Mouse (Mus musculus) c-Kit-positive CD71-negative TER-119-negative erythroid progenitor cells, embryonic 14.5 days (primary cell): ENCODE data around the gene Emilin2.
A peak's percentile ranks its signal among the peaks of the same experiment; 100 is the strongest.

Source experiments
- DNase-seq: peaks from one replicate; pipeline ENCODE4 v3.0.0-alpha.2; 2013; ENCODE audit warnings: low read depth

Gene Emilin2

DNA sequence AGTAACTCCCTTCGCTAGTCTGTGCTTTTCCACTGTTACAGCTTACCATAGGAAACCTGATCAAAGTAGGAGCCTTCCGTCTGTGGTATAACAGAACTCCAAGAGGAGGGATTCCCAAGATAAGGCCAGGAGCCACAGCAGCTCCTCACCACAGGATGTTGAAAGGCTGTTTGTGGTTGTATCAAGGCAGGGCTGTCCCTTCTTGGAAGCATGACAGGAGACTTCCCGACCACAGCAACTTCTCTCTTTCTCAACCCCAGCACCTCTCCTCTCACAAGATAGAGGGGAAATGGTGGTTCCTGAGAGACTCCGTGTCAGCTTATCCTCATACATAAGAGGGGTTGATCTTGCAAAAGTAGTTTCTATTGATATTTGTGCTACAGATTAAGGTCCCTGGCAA, 47.0 kb downstream of the Emilin2 start:
- DNase-seq, result no peak

DNA sequence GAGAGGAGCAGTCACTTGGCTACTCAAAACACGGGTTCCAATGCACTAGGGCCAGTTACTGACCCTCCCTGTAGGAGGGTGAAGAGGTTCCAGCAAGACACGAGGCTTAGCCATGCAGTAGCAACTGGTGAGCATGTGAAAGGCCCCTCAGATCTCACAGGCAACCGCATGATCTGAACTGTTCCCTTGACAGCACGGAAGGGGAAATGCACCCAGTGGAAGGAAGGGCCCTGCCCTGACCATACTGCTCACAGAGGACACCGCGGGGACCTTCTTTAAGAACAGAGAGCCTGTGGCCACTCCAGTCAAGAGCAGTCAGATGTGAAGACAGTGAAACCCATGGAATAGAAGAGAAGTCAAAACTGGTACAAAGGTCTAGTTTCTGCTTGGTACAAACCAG, 48.6 kb downstream of the Emilin2 start:
- no peak for DNase-seq

- no peak for DNase-seq
These were observed 51.1 kb downstream of the Emilin2 start for GRCm38 (mm10) chr17:71260658-71261057.

GRCm38 (mm10) chr17:71259727-71260126, 52.1 kb downstream of the Emilin2 start:
- no peak for DNase-seq

DNA sequence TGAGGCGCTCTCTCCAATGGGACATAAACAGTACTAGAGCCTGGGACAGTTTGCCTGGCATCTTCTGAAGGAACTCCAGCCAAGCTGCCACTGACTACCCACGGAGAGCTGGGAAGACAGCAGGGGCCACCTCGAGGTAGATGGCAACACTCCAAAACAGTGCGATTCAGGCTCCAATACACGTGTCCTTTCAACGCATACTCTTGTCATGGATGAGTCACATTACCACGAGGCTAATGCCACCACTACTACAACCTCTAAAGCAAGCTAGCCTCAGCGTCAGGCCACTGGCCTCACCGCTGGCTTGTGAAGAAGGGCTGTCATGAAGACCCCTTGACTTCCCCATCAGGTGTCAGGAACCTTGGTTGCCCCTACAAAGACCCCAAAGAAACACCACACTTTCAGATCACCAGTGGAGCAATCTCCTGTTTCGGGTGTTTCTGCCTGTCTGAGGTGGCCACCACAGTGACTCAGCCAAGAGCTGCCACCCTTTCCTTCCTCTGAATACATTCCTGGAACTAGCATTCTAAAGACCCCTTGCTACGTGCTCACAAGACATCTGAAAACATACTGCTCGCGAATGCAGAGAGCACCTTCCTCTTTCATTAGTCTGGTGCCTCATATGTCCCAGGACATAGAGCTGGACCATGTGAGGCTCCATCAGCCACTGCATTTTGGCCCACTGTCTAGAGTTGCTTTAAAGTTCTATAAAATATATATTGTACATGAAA, 54.8 kb downstream of the Emilin2 start:
- DNase-seq, result peak; percentile 57

DNA sequence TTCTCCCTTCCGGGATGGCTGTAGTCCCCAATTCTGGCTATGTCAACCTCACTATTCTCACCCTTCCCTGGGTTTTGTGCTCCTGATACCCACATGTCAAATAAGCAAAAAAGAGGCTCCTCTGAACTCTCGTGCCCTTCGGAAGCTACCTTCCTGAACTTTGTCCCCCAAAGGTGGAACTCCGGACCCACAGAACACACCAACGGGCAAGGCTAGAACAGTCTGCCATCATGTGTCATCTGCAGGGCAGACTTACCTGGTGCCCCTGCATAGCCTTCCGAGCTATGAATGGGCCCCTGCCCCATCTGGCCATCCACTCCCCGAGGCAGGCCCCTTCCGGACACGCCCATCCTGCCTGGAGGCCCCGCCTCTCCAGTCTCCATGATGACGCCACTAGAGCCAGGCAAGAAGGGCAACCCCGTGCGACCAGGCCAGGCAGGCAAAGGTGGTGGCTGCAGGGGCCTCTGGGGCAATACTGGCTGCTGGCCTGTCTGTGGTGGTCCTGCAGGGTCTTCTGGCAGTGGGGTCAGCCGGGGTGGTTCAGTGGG, 55.6 kb downstream of the Emilin2 start:
- DNase-seq, result no peak

DNA sequence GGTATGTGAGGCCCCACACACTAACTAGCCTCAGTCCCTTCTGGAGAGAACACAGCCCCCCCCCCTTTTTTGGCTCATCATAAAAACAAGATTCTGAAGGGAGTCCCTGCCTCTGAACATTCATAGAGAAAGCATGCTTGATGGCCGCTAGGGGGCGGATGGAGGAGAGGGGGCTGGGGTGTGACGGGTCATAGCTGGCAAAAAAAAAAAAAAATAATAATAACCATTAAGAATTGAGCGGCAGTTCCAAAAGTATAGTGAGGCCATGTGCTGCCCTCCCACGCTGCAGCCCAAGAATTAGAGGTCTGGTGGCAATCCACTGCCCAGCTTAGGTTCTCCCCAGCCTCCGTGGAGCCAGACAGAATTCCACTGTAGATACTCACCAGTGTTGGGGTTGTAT, 57.0 kb downstream of the Emilin2 start:
- DNase-seq, result no peak

GRCm38 (mm10) chr17:71254106-71254505, 57.7 kb downstream of the Emilin2 start:
- DNase-seq, result no peak

DNA sequence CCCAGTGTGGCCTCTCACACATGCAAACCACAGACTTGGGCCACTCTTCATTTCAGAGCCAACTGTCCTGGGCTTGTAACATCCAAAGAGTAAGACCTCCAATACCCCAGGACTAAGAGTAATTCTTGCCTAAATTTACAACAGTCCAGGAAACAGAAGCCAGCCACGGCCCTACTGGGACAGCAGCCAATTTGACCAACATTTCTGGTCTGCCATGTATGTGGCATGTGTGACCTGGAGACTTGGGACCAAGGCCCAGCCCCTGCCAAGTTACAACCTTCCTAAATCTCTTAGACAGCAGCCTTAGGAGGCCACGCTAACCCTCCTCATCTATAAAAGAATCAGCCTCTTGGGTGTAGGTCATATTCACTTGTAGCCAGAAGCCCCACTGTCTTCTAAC, 58.4 kb downstream of the Emilin2 start:
- DNase-seq, result no peak

GRCm38 (mm10) chr17:71252101-71252500, 59.7 kb downstream of the Emilin2 start:
- DNase-seq, result no peak

DNA sequence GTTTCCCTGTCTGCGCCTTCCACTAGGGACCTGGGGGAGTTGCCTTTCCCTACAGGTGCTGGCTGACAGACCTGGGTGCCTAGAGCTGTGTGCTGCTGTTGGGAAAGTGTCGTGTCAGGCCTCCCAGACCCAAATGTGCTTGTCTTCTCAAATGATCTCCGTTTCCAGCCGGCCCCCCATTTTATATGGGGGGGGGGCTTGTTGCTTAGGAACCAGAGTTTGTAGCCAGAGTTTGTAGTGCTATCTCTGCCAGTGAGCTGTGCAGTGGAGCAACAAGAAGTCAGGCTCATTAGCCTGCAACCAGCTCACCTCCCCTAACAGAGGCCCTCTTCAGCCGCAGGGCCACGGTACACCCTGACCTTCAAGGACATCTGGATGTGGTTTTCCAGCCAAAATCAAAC, 60.2 kb downstream of the Emilin2 start:
- DNase-seq, result no peak

GRCm38 (mm10) chr17:71250819-71251600, 60.8 kb downstream of the Emilin2 start:
- no peak for DNase-seq

DNA sequence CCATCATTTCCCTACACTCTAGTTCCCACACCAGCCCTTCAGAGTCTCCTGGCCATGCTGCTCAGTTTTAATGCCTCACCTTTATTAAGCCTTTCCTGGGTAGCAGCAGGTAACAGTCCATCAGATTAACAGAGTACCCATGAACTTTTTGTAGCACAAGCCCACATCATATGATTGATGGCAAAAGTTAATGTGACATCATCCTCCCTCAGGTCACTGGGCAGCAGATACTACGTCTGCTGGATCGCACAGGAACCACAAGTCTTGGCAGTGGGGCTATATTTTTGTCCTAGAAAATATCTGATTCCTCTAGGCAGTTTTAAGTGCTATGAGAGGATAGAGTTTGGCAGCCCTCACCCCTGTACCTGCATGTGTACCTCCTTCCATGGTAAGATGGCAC, 61.7 kb downstream of the Emilin2 start:
- DNase-seq, result no peak

- DNase-seq, result no peak
These were observed 62.8 kb downstream of the Emilin2 start for GRCm38 (mm10) chr17:71248963-71249362.

- DNase-seq, result no peak
These were observed 65.8 kb downstream of the Emilin2 start for GRCm38 (mm10) chr17:71246022-71246421.

- DNase-seq, result no peak
These were observed 66.6 kb downstream of the Emilin2 start for GRCm38 (mm10) chr17:71245133-71245532.

- no peak for DNase-seq
These were observed 69.1 kb downstream of the Emilin2 start for GRCm38 (mm10) chr17:71242666-71243065.

DNA sequence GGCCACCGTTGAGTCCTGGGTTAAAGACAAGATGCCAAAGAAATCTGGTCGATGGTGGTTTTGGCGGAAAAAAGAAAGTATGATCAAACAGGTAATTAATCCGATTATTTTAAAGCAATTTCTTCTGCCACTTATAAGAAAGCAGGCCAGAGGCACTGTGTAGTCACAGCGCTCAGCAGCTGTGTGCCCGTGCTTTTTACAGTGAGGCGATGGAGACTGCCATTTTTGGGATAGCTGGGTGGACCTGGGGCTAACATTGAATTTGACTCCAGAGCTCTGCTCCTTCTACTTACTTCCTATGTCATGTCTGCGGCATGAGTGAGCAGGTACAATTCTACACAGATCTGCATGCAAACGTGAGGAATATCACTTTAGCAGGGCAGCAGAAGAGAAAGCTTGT, 71.0 kb downstream of the Emilin2 start:
- DNase-seq, result no peak

DNA sequence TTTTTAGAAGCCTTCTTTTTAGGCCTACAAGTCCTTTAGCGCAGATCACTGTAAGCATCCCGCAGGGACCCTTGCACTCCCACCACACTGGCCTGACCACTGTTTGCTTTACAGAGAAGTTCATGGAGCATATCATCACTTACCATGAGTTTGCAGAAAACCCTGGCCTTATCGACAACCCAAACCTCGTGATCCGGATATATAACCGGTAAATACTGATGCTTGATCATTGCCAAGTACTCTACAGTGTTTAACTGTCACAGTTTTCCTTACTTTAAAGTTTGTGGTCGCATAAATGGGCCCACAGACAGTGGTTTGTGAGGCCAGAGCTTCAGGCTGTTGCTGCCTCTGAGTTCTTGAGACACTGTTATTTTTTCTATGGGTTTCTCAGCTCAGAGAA, 73.3 kb downstream of the Emilin2 start:
- no peak for DNase-seq

- no peak for DNase-seq
These were observed 76.4 kb downstream of the Emilin2 start for GRCm38 (mm10) chr17:71235229-71235958.

DNA sequence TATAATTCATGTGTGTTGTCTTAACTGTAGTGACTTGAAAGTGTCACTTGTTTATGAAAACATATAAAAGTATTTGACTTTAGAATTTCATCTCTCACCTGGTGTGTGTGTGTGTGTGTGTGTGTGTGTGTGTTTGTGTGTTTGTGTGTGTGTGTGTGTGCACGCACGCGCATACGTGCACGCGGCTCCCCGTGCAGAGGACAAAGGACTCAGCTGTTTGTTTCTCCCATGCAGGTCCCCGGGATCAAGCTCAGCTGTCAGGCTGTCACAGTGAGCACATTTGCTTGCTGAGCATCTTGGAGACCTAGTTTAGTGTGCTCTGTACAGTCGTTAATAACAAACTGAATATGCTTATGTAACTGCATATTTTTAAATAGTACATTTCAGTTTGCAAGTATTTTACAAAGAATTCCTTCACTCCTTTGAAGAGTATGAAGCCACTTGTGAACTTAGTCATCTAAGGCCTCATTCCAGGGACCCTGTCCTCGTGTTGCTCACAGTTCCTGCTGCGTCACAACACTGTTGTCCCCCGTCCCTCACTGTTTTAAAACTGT, 77.7 kb downstream of the Emilin2 start:
- DNase-seq, result no peak

GRCm38 (mm10) chr17:71233210-71233609, 78.6 kb downstream of the Emilin2 start:
- no peak for DNase-seq
